Comparison of ENCODE assay signal across 25 mouse cellular contexts in the genomic region with DNA sequence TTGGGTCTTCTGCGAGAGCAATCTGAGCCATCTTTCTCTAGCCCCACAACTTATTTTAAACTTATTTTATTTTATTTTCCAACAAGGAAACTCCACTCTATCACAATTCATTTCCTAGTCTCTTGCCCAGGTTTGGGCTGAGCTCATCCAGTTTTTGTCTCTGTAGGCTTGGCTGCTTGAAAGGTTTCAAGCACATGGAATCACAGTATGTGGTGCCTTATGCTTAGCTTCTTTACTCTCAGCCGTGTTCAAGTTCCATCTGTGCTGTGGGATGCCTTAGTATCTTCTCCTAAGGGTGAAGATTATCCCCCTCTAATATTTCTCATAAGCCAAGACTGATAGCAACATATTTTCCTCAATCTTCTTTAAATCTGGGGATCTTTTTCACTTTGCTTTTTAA. TPM values are rescaled to one million over a fixed set of nuclear protein-coding genes. Genes with fewer than 3 reads are reported as not detected.
DNase-seq lines count a peak whose midpoint lies in the region; ATAC-seq and TF ChIP-seq lines count a peak whose summit lies in the region.
"Had no signal": no experiment of that assay in that cellular context is flagged by ENCODE, and none has a peak within 500 bp of the region (broad histone marks: within the 10 kb centered on the region; RNA-seq: fewer than 3 reads in every experiment).

No protein-coding gene starts in this region.

- H3K27ac ChIP-seq in layer of hippocampus, adult 2 months = peak overlapping the region; percentile 69; the same call in 1 of the 2 replicates
- H3K27ac ChIP-seq: embryonic facial prominence, embryonic 10.5 days; embryonic facial prominence, embryonic 13.5 days; forebrain, embryonic 12.5 days; gastrocnemius, adult 2 months; hindbrain, embryonic 12.5 days; hindbrain, embryonic 15.5 days had no signal

- no peak for TF ChIP-seq CTCF in layer of hippocampus, adult 2 months (conservative IDR thresholded peaks at IDR 0.05)

- DNase-seq in cerebellum, adult 11 months = no peak
- DNase-seq in cerebellum, adult 8-10 months = peak; percentile 41
- DNase-seq in cerebellum, postnatal 4 days (ENCODE audit: low spot score in 2 of 2) = no peak
- DNase-seq in layer of hippocampus, adult 2 months (ENCODE audit: low spot score in 2 of 2) = peak in 1 of 2 experiments; percentile 60
- no peak for DNase-seq in layer of hippocampus, adult 9-10 months (ENCODE audit: low spot score)
- DNase-seq: adrenal gland, adult 8-10 months; adrenal gland, postnatal 25 days; embryo, embryonic 11 days; gastrocnemius, adult 2 months; gastrocnemius, postnatal 14 days; heart, adult 11 months; kidney, adult 2 months had no signal

- H3K4me3 ChIP-seq in layer of hippocampus, adult 2 months = no peak overlapping the region
- H3K4me3 ChIP-seq: embryonic facial prominence, embryonic 10.5 days; embryonic facial prominence, embryonic 13.5 days; erythroblast, embryonic 14.5 days; forebrain, embryonic 12.5 days; gastrocnemius, adult 2 months; hindbrain, embryonic 12.5 days; hindbrain, embryonic 15.5 days had no signal

- ATAC-seq in cerebellum, adult (ENCODE audit: insufficient number of reproducible peaks, low FRiP score, low TSS enrichment) = peak; percentile 36; the same call in 1 of the 2 replicates
- ATAC-seq: activated CD4-positive, CD25-positive, alpha-beta regulatory T cell, adult 4 months; forebrain, embryonic 16.5 days; intestine, postnatal 0 days had no signal

RNA-seq across cellular contexts. Expression of gene Napa, which starts 10.7 kb away (rescaled TPM):
- 100 to 1,000 TPM; 309 to 325 TPM for total RNA-seq in layer of hippocampus, adult 2 months (2021)

RNA-seq across cellular contexts. Expression of gene Zfp541, which starts 26.0 kb away (rescaled TPM):
- total RNA-seq in layer of hippocampus, adult 2 months (2021) = 1 to 10 TPM in 1 of 2 experiments, under 1 TPM in 1; 0.59 to 1.1 TPM
- total RNA-seq: gastrocnemius, adult 2 months; gastrocnemius, postnatal 14 days; heart, adult 8-10 months; heart, postnatal 25 days; hematopoietic stem cell, adult 5-6 weeks had no signal

RNA-seq across cellular contexts. Expression of gene Kptn, which starts 32.1 kb away (rescaled TPM):
- total RNA-seq in layer of hippocampus, adult 2 months (2021) = 10 to 100 TPM; 39.4 to 47.0 TPM

RNA-seq across cellular contexts. Expression of gene Bicra, which starts 39.9 kb away (rescaled TPM):
- total RNA-seq in layer of hippocampus, adult 2 months (2021) = 10 to 100 TPM; 20.8 to 22.8 TPM

RNA-seq across cellular contexts. Expression of gene Slc8a2, which starts 42.0 kb away (rescaled TPM):
- 100 to 1,000 TPM; 305 to 320 TPM for total RNA-seq in layer of hippocampus, adult 2 months (2021)
- total RNA-seq: hematopoietic stem cell, adult 5-6 weeks had no signal
